Comparison of ENCODE assay signal across 21 mouse cellular contexts in genomic region chr2:59593341-59593902, GRCm38 (mm10). TPM values are rescaled to one million over a fixed set of nuclear protein-coding genes. Genes with fewer than 3 reads are reported as not detected.
DNase-seq lines count a peak whose midpoint lies in the region; ATAC-seq and TF ChIP-seq lines count a peak whose summit lies in the region.
"Had no signal": no experiment of that assay in that cellular context is flagged by ENCODE, and none has a peak within 500 bp of the region (broad histone marks: within the 10 kb centered on the region; RNA-seq: fewer than 3 reads in every experiment).

No protein-coding gene starts in this region.

- peaks cover 12% of the 10 kb centered on the region for H3K4me1 ChIP-seq in kidney, embryonic 16.5 days (ENCODE audit: insufficient read depth, low read length)
- no peaks in the 10 kb centered on the region for H3K4me1 ChIP-seq in hindbrain, embryonic 14.5 days (replicated peaks; ENCODE audit: control insufficient read depth, insufficient read depth, low read length)
- peaks cover 15% of the 10 kb centered on the region for H3K4me1 ChIP-seq in neural tube, embryonic 13.5 days (replicated peaks)
- H3K4me1 ChIP-seq: liver, embryonic 13.5 days had no signal

- H3K36me3 ChIP-seq in kidney, embryonic 16.5 days (ENCODE audit: insufficient read depth, low read length): no peaks in the 10 kb centered on the region
- no peaks in the 10 kb centered on the region for H3K36me3 ChIP-seq in C2C12 (ENCODE audit: control insufficient read depth, insufficient read depth)
- no peaks in the 10 kb centered on the region for H3K36me3 ChIP-seq in hindbrain, embryonic 14.5 days (replicated peaks; ENCODE audit: control insufficient read depth, insufficient read depth)
- no peaks in the 10 kb centered on the region for H3K36me3 ChIP-seq in neural tube, embryonic 13.5 days
- H3K36me3 ChIP-seq: heart, embryonic 13.5 days; liver, embryonic 13.5 days; stomach, embryonic 15.5 days had no signal

- 0 out of 2 replicates have a peak overlapping the region, but pooled peaks have one; percentile 1 for H3K27ac ChIP-seq in kidney, embryonic 16.5 days (ENCODE audit: low read length)
- H3K27ac ChIP-seq in hindbrain, embryonic 14.5 days: no peak overlapping the region
- H3K27ac ChIP-seq in neural tube, embryonic 13.5 days (replicated peaks): no peak overlapping the region
- H3K27ac ChIP-seq: gastrocnemius, adult 2 months; heart, embryonic 13.5 days; liver, embryonic 13.5 days; stomach, embryonic 15.5 days had no signal

- no peak for DNase-seq in kidney, postnatal 14 days
- DNase-seq in hindbrain, embryonic 14.5 days (ENCODE audit: low spot score): peak; percentile 40
- DNase-seq in adipocyte (ENCODE audit: low spot score): no peak
- no peak for DNase-seq in c-Kit-positive CD71-positive TER-119-positive erythroid progenitor cells, embryonic 14.5 days (ENCODE audit: low spot score)
- DNase-seq: adrenal gland, adult 8-10 months; cerebellum, adult 11-12 months; cerebellum, postnatal 36 days; gastrocnemius, adult 2 months; heart, postnatal 36 days; kidney, adult 11 months; left cerebral cortex, postnatal 4 days; liver, embryonic 13.5 days; lung, postnatal 10 days; thymus, adult 2 months had no signal

- no peak for ATAC-seq in kidney, embryonic 16.5 days (ENCODE audit: low FRiP score, low TSS enrichment)
- no peak for ATAC-seq in hindbrain, embryonic 14.5 days (ENCODE audit: low FRiP score)
- peak; percentile 40; the same call in 1 of the 2 replicates for ATAC-seq in neural tube, embryonic 13.5 days (ENCODE audit: low read depth)

- H3K4me2 ChIP-seq in kidney, embryonic 16.5 days (replicated peaks; ENCODE audit: low read depth, low read length): no peak overlapping the region
- H3K4me2 ChIP-seq in hindbrain, embryonic 14.5 days (replicated peaks): no peak overlapping the region
- H3K4me2 ChIP-seq in neural tube, embryonic 13.5 days: no peak overlapping the region
- H3K4me2 ChIP-seq: heart, embryonic 13.5 days; liver, embryonic 13.5 days; stomach, embryonic 15.5 days had no signal

- no peaks in the 10 kb centered on the region for H3K79me3 ChIP-seq in C2C12 (ENCODE audit: low read depth)

- no peak overlapping the region for H3ac ChIP-seq in C2C12 (ENCODE audit: control insufficient read depth, insufficient read length, low read depth)

- no peak overlapping the region for H3K4me3 ChIP-seq in kidney, embryonic 16.5 days (ENCODE audit: low read length)
- H3K4me3 ChIP-seq in C2C12 (ENCODE audit: insufficient read depth, poor library complexity, severe bottlenecking): no peak overlapping the region
- no peak overlapping the region for H3K4me3 ChIP-seq in hindbrain, embryonic 14.5 days (replicated peaks; ENCODE audit: low read length)
- H3K4me3 ChIP-seq in neural tube, embryonic 13.5 days: no peak overlapping the region
- H3K4me3 ChIP-seq: erythroblast, embryonic 14.5 days; gastrocnemius, adult 2 months; heart, embryonic 13.5 days; liver, embryonic 13.5 days; stomach, embryonic 15.5 days had no signal

- 18% methylated on average over 7 of the region's 7 CpGs for WGBS in kidney, embryonic 16.5 days
- 34% methylated on average over 7 of the region's 7 CpGs for WGBS in hindbrain, embryonic 14.5 days
- WGBS in neural tube, embryonic 13.5 days: 14% methylated on average over 7 of the region's 7 CpGs

- no peak overlapping the region for H3K9ac ChIP-seq in kidney, embryonic 16.5 days (replicated peaks; ENCODE audit: low read length)
- H3K9ac ChIP-seq in hindbrain, embryonic 14.5 days: no peak overlapping the region
- no peak overlapping the region for H3K9ac ChIP-seq in neural tube, embryonic 13.5 days
- H3K9ac ChIP-seq: heart, embryonic 13.5 days; liver, embryonic 13.5 days; stomach, embryonic 15.5 days had no signal

- no peaks in the 10 kb centered on the region for H3K9me3 ChIP-seq in kidney, embryonic 16.5 days (ENCODE audit: low read length)
- no peaks in the 10 kb centered on the region for H3K9me3 ChIP-seq in hindbrain, embryonic 14.5 days (ENCODE audit: control insufficient read depth, low read length)
- no peaks in the 10 kb centered on the region for H3K9me3 ChIP-seq in neural tube, embryonic 13.5 days
- H3K9me3 ChIP-seq: heart, embryonic 13.5 days; liver, embryonic 13.5 days; stomach, embryonic 15.5 days had no signal

- no peak for TF ChIP-seq CTCF in C2C12 (IDR thresholded peaks at IDR 0.05; ENCODE audit: control insufficient read depth, insufficient read depth, insufficient read length)

- no peaks in the 10 kb centered on the region for H3K79me2 ChIP-seq in C2C12 (ENCODE audit: control insufficient read depth, insufficient read depth)

- no peaks in the 10 kb centered on the region for H3K27me3 ChIP-seq in kidney, embryonic 16.5 days (ENCODE audit: insufficient read depth, low read length)
- H3K27me3 ChIP-seq in C2C12 (ENCODE audit: control insufficient read depth, insufficient read depth, insufficient read length): no peaks in the 10 kb centered on the region
- H3K27me3 ChIP-seq in hindbrain, embryonic 14.5 days (ENCODE audit: control insufficient read depth, insufficient read depth, low read length): no peaks in the 10 kb centered on the region
- H3K27me3 ChIP-seq in neural tube, embryonic 13.5 days: no peaks in the 10 kb centered on the region
- H3K27me3 ChIP-seq: CH12.LX; heart, embryonic 13.5 days; liver, embryonic 13.5 days; stomach, embryonic 15.5 days had no signal

TF ChIP-seq in C2C12, 6 proteins besides CTCF, POLR2A, EP300 and RAD21:
- TF ChIP-seq CEBPB (IDR thresholded peaks at IDR 0.05; ENCODE audit: low read depth) (peak; percentile 56), MAX (IDR thresholded peaks at IDR 0.05) (no peak)
TF ChIP-seq in C2C12: peak in this region for 1.

RNA-seq across cellular contexts. Expression of gene Tanc1, which starts 18.4 kb away (rescaled TPM):
- polyA plus RNA-seq in kidney, embryonic 16.5 days (2015; fragmentation: Nextera tagmentation; extraction: Ambion mirVana): 52.3 and 64.2 TPM in 2 replicates
- polyA plus RNA-seq in C2C12 (2012; fragmentation: generic; extraction: Trizol): 24.9 TPM
- 6.5 and 7.9 TPM in 2 replicates for polyA plus RNA-seq in hindbrain, embryonic 14.5 days (2014; fragmentation: Nextera tagmentation; extraction: Ambion mirVana)
- 9.8 and 10.0 TPM in 2 replicates for polyA plus RNA-seq in neural tube, embryonic 13.5 days (2015; fragmentation: Nextera tagmentation; extraction: Ambion mirVana)
